Comparison of ENCODE assay signal across 26 mouse cellular contexts in genomic region chr7:118526967-118527366, GRCm38 (mm10). TPM values are rescaled to one million over a fixed set of nuclear protein-coding genes. Genes with fewer than 3 reads are reported as not detected.
"Had no signal": no experiment of that assay in that cellular context is flagged by ENCODE, and none has a peak within 500 bp of the region (broad histone marks: within the 10 kb centered on the region; RNA-seq: fewer than 3 reads in every experiment).

No protein-coding gene starts in this region.

- H3K9me3 ChIP-seq: heart, embryonic 13.5 days; heart, embryonic 15.5 days; hindbrain, embryonic 13.5 days; hindbrain, embryonic 15.5 days; limb, embryonic 13.5 days; limb, embryonic 15.5 days; liver, embryonic 12.5 days had no signal

- H3K4me2 ChIP-seq: heart, embryonic 11.5 days; heart, embryonic 13.5 days; heart, embryonic 15.5 days; hindbrain, embryonic 13.5 days; hindbrain, embryonic 15.5 days; limb, embryonic 13.5 days; limb, embryonic 15.5 days; liver, embryonic 12.5 days had no signal

- DNase-seq: gastrocnemius, postnatal 14 days; gastrocnemius, postnatal 36 days; heart, adult 11 months; heart, adult 2 months; heart, postnatal 14 days; heart, postnatal 36 days; kidney, adult 11 months; kidney, adult 2 months; kidney, adult 9 months; kidney, postnatal 10 days; kidney, postnatal 25 days; kidney, postnatal 4 days had no signal

- H3K4me3 ChIP-seq: heart, adult 2 months; heart, embryonic 13.5 days; heart, embryonic 15.5 days; hindbrain, embryonic 13.5 days; hindbrain, embryonic 15.5 days; layer of hippocampus, adult 2 months; left cerebral cortex, adult 2 months; limb, embryonic 13.5 days; limb, embryonic 15.5 days; liver, embryonic 12.5 days had no signal

- H3K27me3 ChIP-seq: heart, embryonic 13.5 days; heart, embryonic 15.5 days; hindbrain, embryonic 13.5 days; hindbrain, embryonic 15.5 days; limb, embryonic 13.5 days; limb, embryonic 15.5 days; liver, embryonic 12.5 days had no signal

- H3K27ac ChIP-seq: heart, adult 2 months; heart, embryonic 13.5 days; heart, embryonic 15.5 days; hindbrain, embryonic 13.5 days; hindbrain, embryonic 15.5 days; hindbrain, postnatal 0 days; layer of hippocampus, adult 2 months; left cerebral cortex, adult 2 months; limb, embryonic 13.5 days; limb, embryonic 15.5 days; liver, embryonic 12.5 days; liver, embryonic 14.5 days had no signal

- H3K9ac ChIP-seq: heart, embryonic 13.5 days; heart, embryonic 15.5 days; hindbrain, embryonic 13.5 days; hindbrain, embryonic 15.5 days; limb, embryonic 13.5 days; limb, embryonic 15.5 days; liver, embryonic 12.5 days; liver, embryonic 14.5 days had no signal

- ATAC-seq: hindbrain, postnatal 0 days; intestine, embryonic 16.5 days; liver, embryonic 12.5 days had no signal

- H3K4me1 ChIP-seq: hindbrain, embryonic 13.5 days; limb, embryonic 15.5 days had no signal

RNA-seq across cellular contexts. Expression of gene Tmc7, which starts 57.6 kb away (rescaled TPM):
- total RNA-seq: hematopoietic stem cell, adult 5-6 weeks had no signal
